Mouse (Mus musculus) MEL (cell line): ENCODE data around the gene Krt12. TPM values are rescaled to one million over a fixed set of nuclear protein-coding genes. Genes with fewer than 3 reads are reported as not detected.

Experiments
- DNase-seq: peaks from one replicate; pipeline ENCODE4 v3.0.0; 2011; ENCODE audit warnings: low read depth, low spot score
- H3K27ac ChIP-seq: 2 replicates; pipeline ENCODE4 v1.5.1; 2012; ENCODE audit warnings: low read depth, mild to moderate bottlenecking, control low read depth, low read length, moderate library complexity; ENCODE audit not compliant: control insufficient read depth
- H3K27me3 ChIP-seq, 2 experiments: fragments of 150-350 bp in 1 of 2; sonication (generic) in 1 of 2; 2 replicates each; pipeline ENCODE4 v1.6.1; 2012; ENCODE audit warnings: low read length in 2 of 2, mild to moderate bottlenecking in 2 of 2, improper control_type of control experiment in 1 of 2, moderate library complexity in 1 of 2; ENCODE audit not compliant: insufficient read depth in 2 of 2, control insufficient read depth in 1 of 2
- H3K36me3 ChIP-seq, 2 experiments: 2 replicates each; pipeline ENCODE4 v1.6.1; 2012 to 2014; ENCODE audit warnings: low read length in 2 of 2, improper control_type of control experiment in 1 of 2, inconsistent platforms in 1 of 2, mild to moderate bottlenecking in 1 of 2; ENCODE audit not compliant: insufficient read depth in 2 of 2, control insufficient read depth in 1 of 2
- H3K4me1 ChIP-seq, 2 experiments: fragments of 150-350 bp in 1 of 2; sonication (generic) in 1 of 2; 2 replicates each; pipeline ENCODE4 v1.6.1; 2012; ENCODE audit warnings: low read length in 2 of 2, improper control_type of control experiment in 1 of 2, mild to moderate bottlenecking in 1 of 2; ENCODE audit not compliant: insufficient read depth in 2 of 2, control insufficient read depth in 1 of 2
- H3K4me3 ChIP-seq, 2 experiments: fragments of 150-350 bp in 1 of 2; sonication (generic) in 1 of 2; 2 replicates each; pipeline ENCODE4 v1.5.1; 2012; ENCODE audit warnings: low read depth in 2 of 2, low read length in 2 of 2, mild to moderate bottlenecking in 2 of 2, moderate library complexity in 2 of 2, control low read depth in 1 of 2, improper control_type of control experiment in 1 of 2; ENCODE audit not compliant: control insufficient read depth in 1 of 2, insufficient read depth in 1 of 2
- H3K79me2 ChIP-seq: 2 replicates; pipeline ENCODE4 v1.6.1; 2012; ENCODE audit warnings: mild to moderate bottlenecking, low read length, moderate library complexity; ENCODE audit not compliant: control insufficient read depth, poor library complexity, insufficient read depth
- H3K9ac ChIP-seq: 2 replicates; pipeline ENCODE4 v1.6.1; 2012; ENCODE audit warnings: low read depth, mild to moderate bottlenecking, control low read depth, low read length, moderate library complexity; ENCODE audit not compliant: control insufficient read depth, poor library complexity, severe bottlenecking
- H3K9me3 ChIP-seq: fragments of 150-350 bp; sonication (generic); replicated peaks from 2 replicates; pipeline ENCODE4 v1.6.1; 2012; ENCODE audit warnings: mild to moderate bottlenecking, low read length, improper control_type of control experiment, moderate library complexity; ENCODE audit not compliant: insufficient read depth
- E2F4 ChIP-seq: IDR thresholded peaks from 2 replicates; pipeline ENCODE4 v1.6.1; 2011; ENCODE audit warnings: low read depth, low read length, improper control_type of control experiment, borderline replicate concordance
- EP300 ChIP-seq, 2 experiments: IDR thresholded peaks; 2 replicates each; pipeline ENCODE4 v1.6.1; 2011; ENCODE audit warnings: improper control_type of control experiment in 2 of 2, low read length in 2 of 2, low read depth in 1 of 2, mild to moderate bottlenecking in 1 of 2
- ETS1 ChIP-seq: IDR thresholded peaks from 2 replicates; pipeline ENCODE4 v1.6.1; 2012; ENCODE audit warnings: low read depth, mild to moderate bottlenecking, inconsistent platforms, low read length, improper control_type of control experiment, moderate library complexity
- GABPA ChIP-seq: IDR thresholded peaks from 2 replicates; pipeline ENCODE4 v1.6.1; 2012; ENCODE audit warnings: low read depth, mild to moderate bottlenecking, inconsistent platforms, low read length, improper control_type of control experiment, moderate library complexity
- MAFK ChIP-seq: IDR thresholded peaks from 2 replicates; pipeline ENCODE4 v1.6.1; 2011; ENCODE audit warnings: low read depth, mild to moderate bottlenecking, low read length, improper control_type of control experiment, borderline replicate concordance
- MAZ ChIP-seq: IDR thresholded peaks from 2 replicates; pipeline ENCODE4 v1.6.1; 2012; ENCODE audit warnings: low read depth, mild to moderate bottlenecking, inconsistent platforms, low read length, improper control_type of control experiment
- NRF1 ChIP-seq: IDR thresholded peaks from 2 replicates; pipeline ENCODE4 v1.6.1; 2014; ENCODE audit warnings: low read depth, mild to moderate bottlenecking, inconsistent platforms, low read length, improper control_type of control experiment, moderate library complexity; ENCODE audit not compliant: poor library complexity, insufficient read depth, severe bottlenecking
- POLR2AphosphoS2 ChIP-seq: IDR thresholded peaks from 2 replicates; pipeline ENCODE4 v1.6.1; 2011; ENCODE audit warnings: low read length, improper control_type of control experiment
- POLR2AphosphoS5 ChIP-seq: IDR thresholded peaks from 2 replicates; pipeline ENCODE4 v1.6.1; 2012; ENCODE audit warnings: low read depth, borderline replicate concordance, mild to moderate bottlenecking, inconsistent platforms, low read length, moderate library complexity, mixed read lengths
- TBP ChIP-seq: IDR thresholded peaks from 2 replicates; pipeline ENCODE4 v1.8.0; 2011; ENCODE audit warnings: low read depth, low read length, improper control_type of control experiment
- UBTF ChIP-seq: IDR thresholded peaks from 2 replicates; pipeline ENCODE4 v1.6.1; 2012; ENCODE audit warnings: low read depth, mild to moderate bottlenecking, inconsistent platforms, low read length, improper control_type of control experiment, moderate library complexity, borderline replicate concordance; ENCODE audit not compliant: insufficient read depth
- USF1 ChIP-seq: IDR thresholded peaks from 2 replicates; pipeline ENCODE4 v1.6.1; 2014; ENCODE audit warnings: low read depth, mild to moderate bottlenecking, inconsistent platforms, low read length, improper control_type of control experiment, moderate library complexity
- ZC3H11A ChIP-seq: IDR thresholded peaks from 2 replicates; pipeline ENCODE4 v1.6.1; 2012; ENCODE audit warnings: low read depth, mild to moderate bottlenecking, inconsistent platforms, low read length, improper control_type of control experiment
- ZKSCAN1 ChIP-seq: IDR thresholded peaks from 2 replicates; pipeline ENCODE4 v1.6.1; 2012; ENCODE audit warnings: low read depth, mild to moderate bottlenecking, inconsistent platforms, low read length, improper control_type of control experiment, moderate library complexity
- polyA plus RNA-seq, 2 experiments: library from polyadenylated mRNA; stranded (reverse) in 1 of 2; unstranded in 1 of 2; fragments of >175 nt in 1 of 2; fragments of >200 nt in 1 of 2; gene quantifications; 2 replicates each; pipeline versions ENCODE4 v1.2.1 to v1.2.4; 2012; ENCODE audit warnings: low replicate concordance in 2 of 2, low read depth in 1 of 2; ENCODE audit not compliant: insufficient read length in 2 of 2, insufficient read depth in 1 of 2, missing spikeins in 1 of 2
- total RNA-seq: library from RNA; depleted of rRNA; stranded (reverse); fragments of 300-350 nt; gene quantifications from 2 replicates; pipeline ENCODE4 v1.2.3, GENCODE M21; 2012

Gene Krt12
- total and polyA plus RNA-seq, 3 experiments: 0.10 TPM; not detected in 2

DNA sequence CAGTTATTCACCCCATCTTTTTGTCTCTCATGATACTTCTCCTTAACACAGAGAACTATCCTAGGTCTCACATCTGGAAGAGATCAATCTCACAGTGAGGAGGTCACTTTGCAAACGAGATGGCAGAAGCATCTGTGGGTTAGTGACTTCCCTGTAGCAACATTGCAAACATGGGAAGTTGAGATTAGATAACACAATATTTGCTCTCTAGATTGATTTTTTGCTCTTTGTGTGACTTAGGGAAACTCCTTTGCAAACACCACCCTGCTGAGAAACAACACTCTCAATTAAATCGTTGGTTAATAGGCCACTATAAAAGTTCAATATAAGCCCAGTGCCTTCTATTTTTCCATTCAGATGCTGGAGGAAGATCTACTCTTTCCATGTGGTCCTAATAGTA is 26.7 kb upstream of the Krt12 start:
- DNase-seq: no peak
- Histone ChIP-seq H3K27ac (no peak overlapping the region), H3K9ac (no peak overlapping the region), H3K27me3 (no peaks in the 10 kb centered on the region; a peak in 1 of 4 replicates), H3K4me3 (no peak overlapping the region), H3K4me1 (no peaks in the 10 kb centered on the region), H3K9me3 (no peaks in the 10 kb centered on the region), H3K36me3 (no peaks in the 10 kb centered on the region), H3K79me2 (no peaks in the 10 kb centered on the region)
- no peak for TF ChIP-seq POLR2AphosphoS5
- TF ChIP-seq TBP: no peak
- no peak for TF ChIP-seq E2F4
- TF ChIP-seq MAZ: no peak
- no peak for TF ChIP-seq UBTF
- TF ChIP-seq POLR2AphosphoS2: no peak
- no peak for TF ChIP-seq ZKSCAN1
- no peak for TF ChIP-seq EP300 (IDR thresholded peaks at IDR 0.05; ENCODE audit: low read depth in 1 of 2, low read length in 2 of 2)
- TF ChIP-seq MAFK: no peak
- TF ChIP-seq USF1: no peak

DNA sequence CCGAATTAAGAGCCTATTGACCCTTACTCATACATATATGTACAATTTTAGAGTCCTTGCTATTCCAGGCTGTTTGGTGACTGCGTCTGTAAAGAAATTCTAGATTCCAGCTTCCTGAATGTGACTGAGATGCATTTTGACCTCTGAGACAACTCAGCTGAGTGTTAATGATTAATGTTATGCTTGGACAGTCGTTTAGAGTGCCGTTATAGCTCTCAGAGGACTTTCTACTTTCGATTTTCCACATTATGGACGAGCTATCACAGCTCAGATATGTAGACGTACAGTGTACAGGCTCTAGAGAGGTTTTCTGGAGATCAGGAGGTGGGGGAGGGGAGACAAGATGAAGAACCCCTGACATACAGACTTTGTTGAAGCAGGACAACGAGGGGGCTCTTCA is 19.2 kb upstream of the Krt12 start:
- no peaks in the 10 kb centered on the region for H3K36me3 ChIP-seq
- no peaks in the 10 kb centered on the region for H3K9me3 ChIP-seq
- TF ChIP-seq ZC3H11A: no peak
- TF ChIP-seq, all 39 proteins: peak for 0
- DNase-seq: no peak
- Histone ChIP-seq H3K27me3 (0 out of 4 replicates have a peak, but pooled peaks cover 0 to 2% of the 10 kb centered on the region in 2 experiments), H3K4me3 (no peak overlapping the region), H3K4me1 (no peaks in the 10 kb centered on the region), H3K27ac (no peak overlapping the region), H3K79me2 (no peaks in the 10 kb centered on the region), H3K9ac (no peak overlapping the region)

DNA sequence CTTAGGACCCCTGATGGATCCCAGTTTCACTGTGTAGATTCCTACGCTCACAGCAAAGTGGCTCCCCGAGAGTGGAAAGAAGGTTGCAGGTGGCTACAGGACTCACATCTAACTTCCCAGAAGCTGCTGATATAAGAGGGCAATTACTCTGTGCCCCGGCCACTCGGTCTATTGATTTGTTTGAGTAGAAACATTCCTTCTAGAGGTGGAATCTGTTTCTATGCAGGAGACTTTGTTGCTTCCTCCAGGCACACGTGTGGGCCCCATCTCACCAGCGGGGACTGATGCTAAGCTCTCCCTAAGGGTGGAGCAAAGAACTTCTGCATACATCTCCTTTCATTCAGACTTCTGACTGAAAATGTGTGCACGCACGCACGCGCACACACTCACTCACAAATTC is 17.4 kb upstream of the Krt12 start:
- Histone ChIP-seq H3K79me2 (no peaks in the 10 kb centered on the region), H3K36me3 (no peaks in the 10 kb centered on the region), H3K9ac (no peak overlapping the region), H3K27ac (no peak overlapping the region), H3K4me1 (no peaks in the 10 kb centered on the region), H3K9me3 (no peaks in the 10 kb centered on the region), H3K27me3 (0 out of 4 replicates have a peak, but pooled peaks cover 0 to 2% of the 10 kb centered on the region in 2 experiments), H3K4me3 (no peak overlapping the region)
- TF ChIP-seq ETS1 (no peak), GABPA (no peak), NRF1 (no peak), MAFK (no peak), ZKSCAN1 (no peak)
- no peak for DNase-seq
